Mouse (Mus musculus) ES-E14 (cell line): ENCODE results near the gene Dlgap1.

Experiments
- CHD2 ChIP-seq: IDR thresholded peaks from 2 replicates; pipeline ENCODE4 v1.6.1; 2014; ENCODE audit warnings: mild to moderate bottlenecking, low read depth, low read length, inconsistent platforms
- HCFC1 ChIP-seq: IDR thresholded peaks from 2 replicates; pipeline ENCODE4 v1.6.1; 2012; ENCODE audit warnings: low read length, inconsistent platforms, borderline replicate concordance; ENCODE audit not compliant: insufficient read depth
- ZC3H11A ChIP-seq: IDR thresholded peaks from 2 replicates; pipeline ENCODE4 v1.6.1; 2012; ENCODE audit warnings: low read depth, mild to moderate bottlenecking, inconsistent platforms, low read length, borderline replicate concordance
- ZNF384 ChIP-seq: IDR thresholded peaks from 2 replicates; pipeline ENCODE4 v1.6.1; 2012; ENCODE audit warnings: low read depth, low read length, inconsistent platforms

DNA sequence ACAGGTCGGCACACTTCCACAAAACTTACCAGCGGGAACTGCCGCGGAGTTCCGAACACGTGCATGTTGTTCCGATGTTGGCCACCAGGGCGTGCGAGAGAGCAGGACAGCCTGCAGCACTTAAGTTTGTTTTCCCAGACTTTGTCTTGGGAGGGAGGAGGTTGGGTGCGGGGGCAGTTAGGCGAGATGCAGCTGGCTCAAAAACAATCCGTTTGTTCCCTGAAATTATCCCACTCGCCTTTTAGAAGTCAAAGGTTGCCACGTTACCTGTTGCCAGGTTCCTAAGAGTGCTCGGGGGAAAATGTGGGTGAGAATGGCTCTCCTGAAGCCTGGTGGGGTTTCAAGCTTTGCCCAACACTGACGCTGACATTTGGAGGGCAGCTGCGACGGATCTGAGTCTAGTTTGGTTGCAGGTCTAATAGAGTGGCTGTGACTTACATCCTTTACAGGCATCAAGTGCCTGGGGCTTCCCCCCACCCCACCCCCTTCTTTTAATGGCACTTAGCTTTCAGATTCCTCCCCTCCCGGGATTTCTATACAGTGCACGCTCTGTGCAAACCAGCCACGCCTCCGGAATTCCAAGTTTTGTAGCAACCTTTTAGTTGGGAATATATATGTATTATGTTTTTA is 786.3 kb downstream of the Dlgap1 start:
- TF ChIP-seq ZC3H11A = peak; percentile 37; the same call in 1 of the 2 replicates
- no peak for TF ChIP-seq ZNF384
- TF ChIP-seq CHD2 = 0 out of 2 replicates have a peak, but pooled peaks have one; percentile 19
- peak; percentile 60; the same call in 1 of the 2 replicates for TF ChIP-seq HCFC1
